Mouse (Mus musculus) ZHBTc4 (cell line): ENCODE data around the gene Rpia.

ENCODE experiments used
- DNase-seq: peaks from one replicate; pipeline ENCODE4 v3.0.0-alpha.2; 2011; ENCODE audit warnings: low read depth, low spot score

Rpia gene

DNA sequence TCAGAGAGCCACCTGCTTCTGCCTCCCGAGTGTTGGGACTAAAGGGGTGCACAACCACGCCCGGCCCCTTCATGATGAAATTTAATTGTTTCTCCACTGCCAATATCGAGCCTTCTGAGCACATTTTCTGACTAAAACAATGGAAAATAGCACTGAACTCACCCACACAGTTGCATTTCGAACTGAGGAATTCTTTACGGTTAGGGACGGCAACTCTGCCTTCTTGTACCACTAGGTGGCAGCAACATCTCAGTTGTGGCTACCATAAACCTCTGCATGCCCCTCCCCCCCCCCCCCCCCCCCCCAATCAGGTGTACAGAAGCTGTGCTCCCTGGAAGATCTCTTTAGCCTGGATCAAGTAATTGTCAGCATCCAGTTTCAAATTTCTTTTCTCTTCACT, 13.2 kb upstream of the Rpia start:
- DNase-seq, result peak; percentile 77

DNA sequence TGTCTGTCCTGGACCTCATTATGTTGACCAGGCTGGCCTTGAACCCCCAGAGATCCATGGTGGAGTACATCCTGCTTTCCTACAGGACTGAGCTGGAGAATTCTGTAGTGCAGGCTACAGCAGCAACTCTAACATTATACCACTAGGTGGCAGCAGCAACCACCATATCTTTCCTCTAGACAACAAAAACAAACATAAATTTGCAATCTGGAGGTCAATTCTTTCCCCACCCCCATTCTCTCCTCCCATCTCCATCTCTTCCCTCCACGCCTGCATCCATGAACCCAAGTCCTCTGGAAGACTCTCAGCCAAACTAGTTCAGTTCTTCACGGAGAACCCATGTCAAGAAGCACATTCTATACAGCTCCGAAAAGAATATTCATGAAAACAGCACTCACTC, 12.6 kb upstream of the Rpia start:
- DNase-seq, result peak; percentile 84

DNA sequence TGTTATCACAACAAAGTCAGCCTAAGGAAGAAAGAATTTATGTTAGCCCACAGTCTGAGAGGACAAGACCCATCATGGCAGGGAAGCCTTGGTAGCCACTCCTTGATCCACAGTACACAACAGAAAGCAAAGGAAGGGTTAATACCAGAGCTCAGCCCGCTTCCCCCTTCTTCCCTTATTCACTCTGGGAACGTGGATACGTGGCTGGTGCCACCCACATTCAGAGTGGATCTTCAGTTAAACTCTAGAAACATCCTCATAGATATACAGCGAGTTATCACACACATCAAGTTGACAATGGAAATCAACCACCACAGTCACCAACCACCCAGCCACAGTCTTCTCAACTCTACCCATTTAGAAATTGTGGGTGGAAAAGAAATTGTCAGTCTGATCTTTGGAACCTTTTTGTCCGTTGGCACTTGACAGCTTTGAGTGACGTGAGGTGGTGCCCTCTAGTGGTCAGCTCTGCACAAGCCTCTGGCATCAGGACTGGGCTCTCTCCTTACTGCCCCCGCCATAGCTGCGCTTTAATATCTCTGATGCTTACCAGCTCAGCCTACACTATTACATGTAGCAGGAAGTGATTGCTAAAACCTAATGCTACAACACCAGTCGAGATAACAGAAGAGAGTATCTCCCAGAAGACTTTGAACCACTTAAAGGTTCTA, 5.7 kb upstream of the Rpia start:
- DNase-seq, result peak; percentile 81

DNA sequence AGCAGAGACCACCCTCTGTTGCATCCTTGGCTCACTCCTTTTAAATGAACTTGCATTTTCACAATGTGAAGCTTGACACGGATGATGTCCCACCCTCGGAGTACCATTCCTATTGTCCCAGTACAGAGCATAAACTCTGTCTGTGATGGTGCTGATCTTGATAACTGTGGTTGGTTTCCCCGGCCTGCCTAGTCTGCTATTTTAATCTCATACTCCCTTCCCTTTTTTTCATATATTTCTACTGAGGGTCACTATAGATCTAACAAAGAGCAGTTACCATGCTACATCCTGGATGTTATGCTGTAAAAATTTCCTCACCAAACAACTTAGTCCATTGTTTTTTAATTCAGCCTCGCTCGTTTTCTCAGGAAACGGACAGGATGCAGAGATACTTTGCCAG, 4.9 kb upstream of the Rpia start:
- no peak for DNase-seq

DNA sequence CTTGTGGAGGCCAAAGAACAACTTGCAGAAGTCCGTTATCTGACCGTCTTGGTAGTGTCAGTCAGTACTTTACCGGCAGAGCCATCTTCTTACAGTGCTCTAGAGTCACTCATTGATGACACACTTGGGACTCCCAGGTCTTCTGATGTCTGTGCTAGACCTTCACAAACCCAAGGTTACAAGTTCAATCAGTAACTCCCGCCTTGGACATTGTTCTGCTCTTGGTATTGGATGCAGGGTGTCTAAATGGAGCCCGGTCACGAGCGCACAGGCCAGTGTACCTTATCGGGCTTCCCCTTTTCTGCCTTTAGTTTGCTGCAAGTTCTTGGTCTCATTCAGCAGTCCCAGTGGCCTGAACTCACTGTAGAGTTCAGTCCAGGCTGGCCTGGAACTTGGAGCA, 612 bp upstream of the Rpia start:
- DNase-seq, result no peak

DNA sequence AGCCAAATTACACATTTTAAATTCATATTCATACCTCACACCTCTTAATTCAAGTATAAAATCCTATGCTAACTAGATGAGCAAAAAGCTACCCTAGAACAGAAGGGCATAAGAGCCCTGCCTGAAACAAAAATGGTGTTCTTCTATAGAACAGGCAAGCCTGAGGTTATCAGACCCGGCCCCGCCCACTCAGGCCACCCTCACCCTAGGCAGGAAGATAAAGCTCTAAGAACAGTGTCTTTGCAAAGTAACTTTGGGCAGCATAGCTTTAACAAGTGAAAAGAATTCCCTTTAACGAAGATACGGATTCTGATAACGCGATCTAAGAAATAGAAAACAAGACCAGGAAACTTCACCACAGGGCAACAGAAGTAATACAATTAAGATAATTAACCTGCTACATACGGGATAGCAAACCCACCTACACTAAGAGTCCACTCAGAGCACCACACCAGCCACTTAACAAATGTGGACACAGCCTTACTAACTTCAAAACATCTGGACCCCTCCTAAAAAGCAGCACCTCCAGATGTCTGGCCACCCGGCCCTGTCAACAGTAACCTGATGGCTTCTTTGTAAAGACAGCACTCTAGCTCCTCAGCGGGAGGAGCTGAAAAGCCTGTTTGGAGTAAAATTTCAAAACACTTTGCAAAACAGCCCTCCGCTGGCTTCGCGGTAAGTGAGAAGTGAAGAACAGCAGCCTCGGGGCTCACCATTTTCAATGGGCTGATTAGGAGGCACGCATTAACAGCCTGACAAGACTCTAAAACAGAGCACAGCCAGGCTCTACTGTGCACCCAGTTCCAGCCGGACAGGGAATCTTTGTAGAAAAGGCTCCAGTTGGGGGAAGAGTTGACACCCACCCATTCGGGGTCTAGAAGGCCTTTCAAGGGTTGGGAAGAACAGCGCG, 925 bp downstream of the Rpia start:
- peak; percentile 53 for DNase-seq

DNA sequence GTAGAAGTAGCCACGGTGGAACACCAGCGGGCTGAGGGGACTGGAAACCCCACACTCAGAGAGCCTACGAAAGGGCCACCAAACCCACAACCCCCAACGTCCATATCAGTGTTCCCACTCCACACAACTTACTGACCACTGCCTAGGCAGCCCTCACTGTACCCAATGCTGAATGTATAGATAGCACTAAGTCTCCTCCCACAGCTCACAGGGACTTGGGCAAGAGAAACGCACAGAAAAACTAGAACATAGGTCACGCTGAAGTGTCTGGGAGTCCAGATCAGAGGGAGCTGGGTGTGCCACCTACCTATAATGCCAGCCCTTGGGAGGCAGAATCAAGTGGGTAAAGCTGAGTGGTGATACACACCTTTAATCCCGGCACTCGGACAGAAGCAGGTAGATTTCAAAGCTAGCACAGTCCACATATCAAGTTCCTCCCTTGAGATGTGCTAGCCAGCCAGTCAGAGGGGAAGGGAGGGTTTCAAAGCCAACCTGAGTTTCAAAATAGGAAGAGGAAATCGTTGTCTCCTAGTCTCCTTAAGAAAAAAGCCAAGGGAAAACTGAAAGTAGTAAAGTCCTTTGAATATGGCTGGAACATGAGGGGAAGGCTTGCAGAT, 1.9 kb downstream of the Rpia start:
- DNase-seq, result no peak

DNA sequence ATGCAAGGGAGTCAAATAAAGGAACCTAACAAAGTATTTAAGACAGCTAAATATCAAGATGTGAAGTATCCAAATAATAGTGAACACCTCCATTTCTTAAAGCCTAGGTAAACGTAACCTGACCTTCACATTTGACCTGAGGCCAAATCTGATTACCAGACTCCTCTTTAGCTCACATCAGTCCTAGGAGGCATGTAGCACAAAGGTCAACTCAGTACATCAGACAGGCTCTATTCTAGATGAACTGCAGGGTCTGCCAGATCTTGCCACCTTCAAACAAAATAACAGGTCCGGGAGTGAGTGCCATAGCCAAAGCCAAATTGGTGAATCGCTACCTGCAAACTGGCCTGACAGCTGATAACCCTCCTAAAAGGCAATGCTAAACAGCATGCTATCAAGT, 2.9 kb downstream of the Rpia start:
- DNase-seq, result no peak

DNA sequence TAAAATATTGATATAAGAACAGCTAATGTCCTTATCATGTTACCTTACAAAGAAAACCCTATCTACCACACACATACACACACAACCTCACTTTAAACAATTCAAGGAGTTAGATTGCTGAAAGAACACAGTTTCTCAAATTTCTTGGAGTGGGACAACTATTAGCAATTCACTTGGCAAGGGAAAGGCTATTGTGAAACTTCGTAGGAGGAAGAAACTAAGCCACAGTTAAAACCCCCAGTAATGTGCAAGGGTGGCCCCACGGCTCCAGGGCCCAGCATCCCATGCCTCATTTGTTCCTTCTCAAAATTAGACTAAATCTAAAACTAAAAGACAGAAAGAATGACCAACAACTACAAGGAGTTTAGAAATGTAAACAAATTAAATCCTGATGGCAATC, 4.5 kb downstream of the Rpia start:
- DNase-seq, result no peak

DNA sequence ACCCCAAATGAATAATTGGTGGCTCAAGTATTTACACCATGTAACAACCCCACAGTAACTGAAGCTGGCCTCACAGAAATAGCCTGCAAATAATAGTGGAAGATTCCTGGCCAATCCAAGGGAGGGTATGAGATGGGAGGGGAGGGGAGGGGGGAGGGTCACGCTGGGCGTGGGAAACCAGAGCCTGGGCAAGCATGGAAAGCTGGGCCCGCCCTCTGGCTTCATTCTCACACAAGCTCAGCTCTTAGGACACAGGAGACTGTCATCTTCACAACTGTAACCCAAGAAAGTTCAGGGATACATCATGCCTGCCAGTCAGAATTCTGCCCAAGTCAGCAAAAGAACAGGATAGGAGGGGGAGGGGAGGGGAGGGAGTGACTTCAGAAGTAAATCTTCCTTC, 6.2 kb downstream of the Rpia start:
- DNase-seq, result peak; percentile 43

DNA sequence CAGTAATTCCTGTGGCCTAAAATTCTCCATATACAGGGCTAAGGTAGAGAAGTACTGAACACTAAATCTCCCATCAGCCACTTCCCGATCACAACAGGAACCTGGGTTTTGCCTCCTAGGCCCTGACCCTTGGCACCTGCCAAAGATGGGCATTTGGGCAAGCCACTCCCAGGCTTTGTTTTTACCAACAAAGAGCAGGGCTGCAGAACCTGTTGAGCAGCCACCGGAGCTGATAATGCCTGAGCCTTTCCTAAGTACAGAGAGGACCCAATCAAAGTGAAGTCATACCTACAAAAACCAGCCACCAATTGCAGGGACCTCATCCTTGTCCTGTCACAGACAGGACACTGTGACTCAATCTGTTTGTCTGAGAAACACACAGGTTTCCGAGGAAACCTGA, 7.2 kb downstream of the Rpia start:
- DNase-seq, result no peak

DNA sequence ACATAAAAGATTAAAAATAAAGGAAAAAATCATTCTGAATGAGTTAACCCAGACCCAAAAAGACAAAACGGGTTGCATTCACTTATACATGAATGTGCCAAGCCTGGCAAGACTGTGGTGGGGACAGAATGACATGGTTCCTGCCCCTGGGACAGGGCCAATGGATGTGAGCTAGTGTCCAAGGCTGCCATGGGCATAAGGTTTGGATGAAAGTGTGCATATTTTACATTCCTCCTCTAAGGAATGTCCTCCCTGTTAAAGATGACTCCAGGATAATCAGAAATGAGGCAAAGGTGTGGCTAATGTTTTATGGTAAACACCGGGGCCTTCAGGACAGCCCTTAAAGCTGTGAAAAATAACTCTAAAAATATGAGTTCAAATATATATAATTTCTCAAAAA, 10.7 kb downstream of the Rpia start:
- DNase-seq, result peak; percentile 35

DNA sequence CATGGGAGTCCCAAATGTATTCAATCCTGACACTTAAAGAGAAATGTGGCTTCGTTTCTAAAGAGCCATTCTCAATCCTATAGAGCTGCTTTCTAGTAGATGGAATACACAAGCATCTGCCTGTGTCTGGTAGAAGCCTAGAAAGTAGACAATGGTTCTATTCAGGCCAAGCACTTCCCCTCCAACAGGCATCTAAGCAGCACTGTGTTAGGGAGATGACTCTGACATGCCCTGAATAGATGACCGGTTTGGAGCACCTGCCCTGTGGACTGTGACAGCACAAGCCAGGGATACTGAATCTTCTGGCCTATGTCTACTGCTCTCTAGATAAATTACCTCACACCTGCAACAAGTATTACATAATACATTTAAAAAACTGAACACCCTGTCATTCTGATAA, 17.7 kb downstream of the Rpia start:
- DNase-seq, result no peak

DNA sequence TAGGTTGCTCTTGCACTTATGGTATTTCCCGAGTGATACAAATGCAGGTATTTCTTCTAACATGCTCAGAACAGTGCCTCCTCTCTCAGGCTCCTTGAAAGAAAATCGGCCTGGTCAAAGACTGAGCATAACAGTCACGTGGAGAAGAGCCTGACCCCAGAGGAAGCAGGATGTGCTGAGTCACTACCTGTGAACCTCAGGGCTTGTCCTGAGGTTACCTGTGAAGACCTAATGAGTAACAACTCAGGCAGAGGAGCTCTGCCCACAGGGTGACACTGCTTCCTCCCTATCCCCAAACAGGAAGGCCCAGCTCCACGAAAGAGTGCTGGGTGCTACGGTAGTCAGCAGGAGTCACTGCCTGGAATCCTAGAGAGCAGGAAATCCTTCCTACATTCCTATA, 18.3 kb downstream of the Rpia start:
- no peak for DNase-seq

DNA sequence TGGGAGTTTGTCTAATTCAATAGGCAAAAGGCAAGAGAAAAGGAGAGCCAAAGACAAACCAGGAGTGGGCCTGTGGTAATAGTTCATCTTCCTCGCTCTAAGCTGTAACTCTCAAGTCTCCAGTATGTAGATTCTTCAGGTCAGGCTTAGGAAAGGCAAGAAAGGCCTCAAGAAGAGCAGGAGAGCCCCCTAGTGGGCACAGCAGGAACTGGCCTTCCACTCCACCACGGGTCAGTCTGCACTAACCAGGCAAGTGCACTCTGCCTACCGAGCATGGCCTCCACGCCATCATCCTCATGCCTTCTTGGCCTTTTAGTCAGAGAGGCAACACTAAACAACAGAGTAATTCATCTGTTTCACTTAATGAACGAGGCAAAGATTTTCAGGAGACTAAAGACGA, 23.3 kb downstream of the Rpia start:
- DNase-seq, result peak; percentile 89

DNA sequence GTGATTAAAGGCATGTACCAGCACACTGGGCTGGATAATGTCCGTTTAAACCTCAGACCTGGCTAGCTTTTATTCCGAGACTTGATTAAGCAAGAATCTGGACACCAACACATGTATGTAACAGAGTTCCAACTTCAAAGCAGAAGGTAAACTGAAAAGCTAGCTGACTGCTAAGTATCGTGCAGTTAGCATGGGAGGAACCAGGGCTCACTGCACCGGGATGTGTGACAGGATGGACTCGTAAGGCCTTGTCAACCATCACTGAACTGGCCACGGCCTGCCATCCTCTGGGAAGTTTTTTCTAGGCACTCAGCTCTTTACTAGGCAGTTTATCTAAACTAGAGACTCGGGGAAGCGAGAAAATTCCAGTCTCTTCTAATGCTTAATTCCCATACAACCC, 27.0 kb downstream of the Rpia start:
- no peak for DNase-seq

DNA sequence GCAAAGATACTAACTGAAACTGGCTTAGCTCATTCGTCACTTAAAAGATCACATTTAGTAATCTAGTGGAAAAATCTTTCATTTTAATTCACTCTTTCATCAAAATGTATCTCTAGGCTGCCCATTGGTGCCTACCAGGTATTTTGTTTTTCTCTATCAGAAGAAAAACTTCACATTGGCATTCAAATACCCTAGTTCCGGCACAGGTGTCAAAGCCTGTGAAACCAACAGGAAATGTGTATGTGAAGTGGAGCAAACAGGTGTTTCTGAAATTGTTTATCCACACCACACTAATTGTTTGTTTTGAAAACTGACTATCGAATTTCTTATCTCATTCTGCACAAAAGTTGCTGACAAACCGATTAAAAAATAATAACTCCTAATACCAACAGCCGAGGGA, 27.5 kb downstream of the Rpia start:
- DNase-seq, result no peak

DNA sequence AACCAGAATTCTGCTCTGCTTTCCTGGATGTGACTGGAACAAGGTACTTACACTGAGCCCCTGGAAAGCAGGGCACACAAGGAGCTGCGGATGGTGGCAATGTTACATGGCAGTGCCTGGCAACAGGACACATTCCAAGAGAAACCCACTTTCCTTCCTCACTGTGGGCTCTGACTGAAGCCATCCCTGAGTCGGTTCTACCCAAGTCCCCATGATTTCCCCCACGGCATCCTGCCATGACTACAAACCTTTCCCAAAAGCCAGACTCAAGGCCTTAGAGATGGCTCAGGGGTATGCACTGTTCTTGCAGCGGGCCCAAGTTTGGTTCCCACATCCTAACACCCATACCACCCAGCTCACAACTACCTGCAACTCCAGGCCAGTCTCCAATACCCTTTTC, 28.2 kb downstream of the Rpia start:
- DNase-seq, result no peak

DNA sequence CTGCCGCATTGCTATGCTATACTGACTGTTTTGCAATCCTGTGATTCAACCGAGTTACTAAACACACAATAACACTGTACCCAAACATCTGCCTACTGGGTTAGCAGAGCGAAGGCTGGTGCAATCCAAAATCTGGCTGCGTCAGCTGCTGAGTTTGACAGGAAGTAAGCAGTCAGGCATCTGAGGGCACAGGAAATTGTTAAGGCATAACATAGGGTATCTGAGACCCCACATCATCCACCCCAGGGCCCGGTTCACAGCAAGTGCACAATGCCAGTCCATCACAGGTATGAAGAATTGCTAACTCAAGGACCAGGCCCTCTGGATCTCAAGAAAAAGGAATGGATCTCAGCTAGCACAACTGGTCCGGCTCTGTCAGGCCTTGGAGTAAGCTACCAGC, 29.4 kb downstream of the Rpia start:
- no peak for DNase-seq

DNA sequence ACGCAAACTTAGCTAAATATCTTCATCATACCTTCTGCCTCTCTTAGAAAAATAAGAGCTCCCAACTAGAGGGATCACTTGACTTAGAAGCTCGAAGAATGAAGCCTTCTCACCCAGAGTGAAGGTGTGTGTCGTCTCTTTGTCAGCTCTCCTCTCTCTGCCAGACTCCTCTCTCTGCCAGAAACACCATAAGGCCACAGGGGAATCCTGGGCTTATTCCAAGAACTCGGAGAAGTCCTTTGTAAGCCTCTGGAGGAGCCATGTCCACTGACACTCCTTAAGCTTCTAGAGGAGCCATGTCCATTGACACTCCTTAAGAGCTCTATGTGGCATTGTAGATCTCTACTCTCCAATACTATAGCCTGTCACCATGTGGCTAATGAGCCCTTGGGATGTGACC, 31.1 kb downstream of the Rpia start:
- DNase-seq, result no peak

DNA sequence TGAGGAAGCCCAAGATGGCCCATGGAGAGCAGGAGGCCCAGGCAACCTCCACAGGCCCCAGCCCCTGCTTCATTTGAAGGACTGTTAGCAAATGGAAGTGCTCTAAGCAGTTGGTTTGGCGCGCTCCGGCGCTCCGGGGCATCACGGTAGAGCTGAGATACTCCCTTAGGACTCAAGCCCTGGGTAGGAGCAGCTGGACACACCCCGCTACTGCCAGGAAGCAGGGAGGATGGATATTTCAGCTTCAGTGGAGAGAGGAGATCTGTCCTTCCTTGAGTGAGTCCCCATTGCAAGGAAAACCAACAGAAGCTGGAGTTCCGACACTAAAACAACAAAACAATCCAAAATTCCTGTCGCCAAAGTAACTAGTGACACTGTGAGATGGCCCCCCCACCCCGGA, 37.2 kb downstream of the Rpia start:
- no peak for DNase-seq

DNA sequence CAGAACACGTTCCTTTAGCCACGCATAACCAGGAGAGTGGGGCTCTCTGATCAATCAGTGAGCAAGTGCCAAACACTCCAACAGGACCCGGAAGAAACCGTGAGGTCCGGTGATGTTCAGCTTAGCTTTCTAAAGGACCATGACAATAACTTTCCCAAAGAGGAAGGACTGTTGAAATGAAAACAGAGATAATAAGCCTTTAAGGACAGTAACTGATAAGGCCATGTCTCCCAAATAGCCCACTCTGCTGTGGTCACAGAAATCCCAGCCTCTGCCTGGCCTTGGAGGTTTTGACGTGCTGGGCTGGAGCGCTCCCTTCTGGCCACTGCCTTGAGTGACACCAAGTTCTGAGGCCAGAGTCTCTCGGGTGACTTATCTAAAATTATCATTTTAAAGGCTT, 39.7 kb downstream of the Rpia start:
- peak; percentile 23 for DNase-seq

DNA sequence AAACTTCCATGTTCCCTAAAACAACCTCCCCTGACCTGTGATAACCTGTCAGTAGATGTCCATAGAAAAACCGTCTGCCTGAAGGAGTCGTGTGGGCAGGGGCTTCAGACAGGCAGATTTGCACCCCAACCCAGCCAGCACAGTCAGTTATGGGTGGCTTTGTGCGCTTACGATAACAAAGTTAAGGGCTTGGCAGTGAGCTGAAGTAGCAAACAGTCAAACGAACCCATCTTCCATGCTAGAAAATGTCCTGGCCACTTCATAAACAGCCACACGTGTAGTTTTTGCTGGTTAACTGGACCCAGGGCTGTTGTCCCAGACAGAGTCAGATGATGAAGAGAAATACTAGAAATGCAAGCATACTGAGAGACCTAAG, 40.1 kb downstream of the Rpia start:
- DNase-seq, result no peak
